Mouse (Mus musculus): Measurements from ENCODE around the gene Enc1. TPM values are rescaled to one million over a fixed set of nuclear protein-coding genes. Genes with fewer than 3 reads are reported as not detected.
A peak's percentile ranks its signal among the peaks of the same experiment; 100 is the strongest.

The Enc1 gene
- polyA plus RNA-seq, 1 experiment from 2014 or later, result 82.4 TPM

- Histone ChIP-seq H3K36me3 (replicated peaks; ENCODE audit: control insufficient read depth, insufficient read depth) (no peaks in the 10 kb centered on the region), H3K4me2 (replicated peaks) (no peak overlapping the region), H3K9ac (no peak overlapping the region), H3K4me1 (replicated peaks; ENCODE audit: control insufficient read depth, insufficient read depth, low read length) (peaks cover 25% of the 10 kb centered on the region), H3K9me3 (ENCODE audit: control insufficient read depth, low read length) (no peaks in the 10 kb centered on the region), H3K4me3 (replicated peaks; ENCODE audit: low read length) (no peak overlapping the region), H3K27ac (peak overlapping the region; percentile 93), H3K27me3 (ENCODE audit: control insufficient read depth, insufficient read depth, low read length) (no peaks in the 10 kb centered on the region)
- ATAC-seq (ENCODE audit: low FRiP score) (no peak), DNase-seq (ENCODE audit: low spot score) (no peak)
- WGBS, result 56% methylated on average over 16 of the region's 16 CpGs
Measured at GRCm38 (mm10) chr13:97238181-97238981, 2.5 kb upstream of the Enc1 start.

- Histone ChIP-seq H3K4me2 (replicated peaks) (peak overlapping the region; percentile 82), H3K4me3 (replicated peaks; ENCODE audit: low read length) (0 out of 2 replicates have a peak overlapping the region, but pooled peaks have one; percentile 1), H3K9ac (peak overlapping the region; percentile 13), H3K27me3 (ENCODE audit: control insufficient read depth, insufficient read depth, low read length) (no peaks in the 10 kb centered on the region), H3K4me1 (replicated peaks; ENCODE audit: control insufficient read depth, insufficient read depth, low read length) (peaks cover 29% of the 10 kb centered on the region), H3K9me3 (ENCODE audit: control insufficient read depth, low read length) (no peaks in the 10 kb centered on the region), H3K36me3 (replicated peaks; ENCODE audit: control insufficient read depth, insufficient read depth) (no peaks in the 10 kb centered on the region), H3K27ac (peak overlapping the region; percentile 93)
- 5% methylated on average over 23 of the region's 23 CpGs for WGBS
- ATAC-seq (ENCODE audit: low FRiP score) (peak; percentile 27; the same call in 1 of the 2 replicates), DNase-seq (ENCODE audit: low spot score) (peak; percentile 80)
Measured at GRCm38 (mm10) chr13:97239343-97240180, 1.3 kb upstream of the Enc1 start.

GRCm38 (mm10) chr13:97240279-97240964 is 483 bp upstream of the Enc1 start:
- Histone ChIP-seq H3K27me3 (ENCODE audit: control insufficient read depth, insufficient read depth, low read length) (no peaks in the 10 kb centered on the region), H3K36me3 (replicated peaks; ENCODE audit: control insufficient read depth, insufficient read depth) (peaks cover 5% of the 10 kb centered on the region), H3K9ac (peak overlapping the region; percentile 94), H3K4me1 (replicated peaks; ENCODE audit: control insufficient read depth, insufficient read depth, low read length) (peaks cover 36% of the 10 kb centered on the region), H3K27ac (peak overlapping the region; percentile 93), H3K9me3 (ENCODE audit: control insufficient read depth, low read length) (no peaks in the 10 kb centered on the region), H3K4me2 (replicated peaks) (peak overlapping the region; percentile 82), H3K4me3 (replicated peaks; ENCODE audit: low read length) (peak overlapping the region; percentile 89)
- DNase-seq (ENCODE audit: low spot score) (peak; percentile 80), ATAC-seq (ENCODE audit: low FRiP score) (peak; percentile 46)
- WGBS, result under 1% methylated on average over 34 of the region's 36 CpGs

- no peaks in the 10 kb centered on the region for H3K9me3 ChIP-seq (ENCODE audit: control insufficient read depth, low read length)
- H3K4me3 ChIP-seq (replicated peaks; ENCODE audit: low read length), result peak overlapping the region; percentile 89
- under 1% methylated on average over 20 of the region's 20 CpGs for WGBS
- no peaks in the 10 kb centered on the region for H3K27me3 ChIP-seq (ENCODE audit: control insufficient read depth, insufficient read depth, low read length)
- DNase-seq (ENCODE audit: low spot score), result no peak
- H3K36me3 ChIP-seq (replicated peaks; ENCODE audit: control insufficient read depth, insufficient read depth), result peaks cover 19% of the 10 kb centered on the region
- H3K9ac ChIP-seq, result peak overlapping the region; percentile 94
- ATAC-seq (ENCODE audit: low FRiP score), result no peak
- peak overlapping the region; percentile 93 for H3K27ac ChIP-seq
- peaks cover 50% of the 10 kb centered on the region for H3K4me1 ChIP-seq (replicated peaks; ENCODE audit: control insufficient read depth, insufficient read depth, low read length)
- peak overlapping the region; percentile 82 for H3K4me2 ChIP-seq (replicated peaks)
Measured at GRCm38 (mm10) chr13:97241787-97242280, 929 bp downstream of the Enc1 start.

GRCm38 (mm10) chr13:97242716-97243115 is 1.8 kb downstream of the Enc1 start:
- 2% methylated on average over 6 of the region's 6 CpGs for WGBS
- Histone ChIP-seq H3K36me3 (replicated peaks; ENCODE audit: control insufficient read depth, insufficient read depth) (peaks cover 28% of the 10 kb centered on the region), H3K4me2 (replicated peaks) (peak overlapping the region; percentile 82), H3K27ac (peak overlapping the region; percentile 93), H3K27me3 (ENCODE audit: control insufficient read depth, insufficient read depth, low read length) (no peaks in the 10 kb centered on the region), H3K4me3 (replicated peaks; ENCODE audit: low read length) (peak overlapping the region; percentile 89), H3K9ac (peak overlapping the region; percentile 94), H3K9me3 (ENCODE audit: control insufficient read depth, low read length) (no peaks in the 10 kb centered on the region), H3K4me1 (replicated peaks; ENCODE audit: control insufficient read depth, insufficient read depth, low read length) (peaks cover 56% of the 10 kb centered on the region)
- ATAC-seq (ENCODE audit: low FRiP score) (no peak), DNase-seq (ENCODE audit: low spot score) (no peak)

- Histone ChIP-seq H3K4me2 (replicated peaks) (peak overlapping the region; percentile 82), H3K4me3 (replicated peaks; ENCODE audit: low read length) (peak overlapping the region; percentile 89), H3K9me3 (ENCODE audit: control insufficient read depth, low read length) (no peaks in the 10 kb centered on the region), H3K27ac (peak overlapping the region; percentile 93), H3K4me1 (replicated peaks; ENCODE audit: control insufficient read depth, insufficient read depth, low read length) (peaks cover 64% of the 10 kb centered on the region), H3K9ac (peak overlapping the region; percentile 94), H3K27me3 (ENCODE audit: control insufficient read depth, insufficient read depth, low read length) (no peaks in the 10 kb centered on the region), H3K36me3 (replicated peaks; ENCODE audit: control insufficient read depth, insufficient read depth) (peaks cover 42% of the 10 kb centered on the region)
- WGBS, result 16% methylated on average over 15 of the region's 15 CpGs
- DNase-seq (ENCODE audit: low spot score) (no peak), ATAC-seq (ENCODE audit: low FRiP score) (no peak)
Measured at GRCm38 (mm10) chr13:97243962-97244711, 3.2 kb downstream of the Enc1 start.

GRCm38 (mm10) chr13:97244712-97245105 is 3.8 kb downstream of the Enc1 start:
- Histone ChIP-seq H3K27me3 (ENCODE audit: control insufficient read depth, insufficient read depth, low read length) (no peaks in the 10 kb centered on the region), H3K27ac (no peak overlapping the region), H3K4me3 (replicated peaks; ENCODE audit: low read length) (peak overlapping the region; percentile 89), H3K36me3 (replicated peaks; ENCODE audit: control insufficient read depth, insufficient read depth) (peaks cover 47% of the 10 kb centered on the region), H3K9me3 (ENCODE audit: control insufficient read depth, low read length) (no peaks in the 10 kb centered on the region), H3K4me1 (replicated peaks; ENCODE audit: control insufficient read depth, insufficient read depth, low read length) (peaks cover 64% of the 10 kb centered on the region), H3K4me2 (replicated peaks) (peak overlapping the region; percentile 82), H3K9ac (peak overlapping the region; percentile 94)
- ATAC-seq (ENCODE audit: low FRiP score) (no peak), DNase-seq (ENCODE audit: low spot score) (no peak)
- 36% methylated on average over 11 of the region's 11 CpGs for WGBS

- ATAC-seq (ENCODE audit: low FRiP score), result no peak
- WGBS, result 73% methylated on average over 12 of the region's 12 CpGs
Measured at GRCm38 (mm10) chr13:97245157-97245556, 4.3 kb downstream of the Enc1 start.

More at GRCm38 (mm10) chr13:97245157-97245556, 4.3 kb downstream of the Enc1 start:
- peak overlapping the region; percentile 82 for H3K4me2 ChIP-seq (replicated peaks)
- H3K4me3 ChIP-seq (replicated peaks; ENCODE audit: low read length), result peak overlapping the region; percentile 89
- H3K9me3 ChIP-seq (ENCODE audit: control insufficient read depth, low read length), result no peaks in the 10 kb centered on the region
- H3K27me3 ChIP-seq (ENCODE audit: control insufficient read depth, insufficient read depth, low read length), result no peaks in the 10 kb centered on the region
- peak overlapping the region; percentile 42 for H3K9ac ChIP-seq
- DNase-seq (ENCODE audit: low spot score), result no peak
- H3K36me3 ChIP-seq (replicated peaks; ENCODE audit: control insufficient read depth, insufficient read depth), result peaks cover 47% of the 10 kb centered on the region
- peaks cover 66% of the 10 kb centered on the region for H3K4me1 ChIP-seq (replicated peaks; ENCODE audit: control insufficient read depth, insufficient read depth, low read length)
- H3K27ac ChIP-seq, result no peak overlapping the region
